Mouse (Mus musculus) limb, embryonic 12.5 days (tissue): Measurements from ENCODE around the gene Parp16. TPM values are rescaled to one million over a fixed set of nuclear protein-coding genes. Genes with fewer than 3 reads are reported as not detected.

Experiments
- ATAC-seq: fragments of 200-750 bp; cut with Nextera tagmentation; 2 replicates; pipeline ENCODE4 v1.8.0; 2017; ENCODE audit warnings: low read depth, moderate TSS enrichment; ENCODE audit not compliant: insufficient number of reproducible peaks, insufficient read depth, low FRiP score, low TSS enrichment
- H3K27ac ChIP-seq: fragments of 300-500 bp; sonication (generic); 2 replicates; pipeline ENCODE4 v1.5.1; 2016; ENCODE audit warnings: mild to moderate bottlenecking, moderate library complexity
- H3K27me3 ChIP-seq: fragments of 300-500 bp; sonication (generic); 2 replicates; pipeline ENCODE4 v1.6.1; 2016; ENCODE audit warnings: mild to moderate bottlenecking, moderate library complexity
- H3K36me3 ChIP-seq: fragments of 300-500 bp; sonication (generic); 2 replicates; pipeline ENCODE4 v1.6.1; 2016; ENCODE audit warnings: mild to moderate bottlenecking, moderate library complexity
- H3K4me1 ChIP-seq: fragments of 300-500 bp; sonication (generic); replicated peaks from 2 replicates; pipeline ENCODE4 v1.6.1; 2016
- H3K4me2 ChIP-seq: fragments of 300-500 bp; sonication (generic); 2 replicates; pipeline ENCODE4 v1.6.1; 2016; ENCODE audit warnings: mild to moderate bottlenecking, moderate library complexity
- H3K4me3 ChIP-seq: fragments of 300-500 bp; sonication (generic); replicated peaks from 2 replicates; pipeline ENCODE4 v1.5.1; 2016; ENCODE audit warnings: mild to moderate bottlenecking
- H3K9ac ChIP-seq: fragments of 300-500 bp; sonication (generic); replicated peaks from 2 replicates; pipeline ENCODE4 v1.6.1; 2016; ENCODE audit warnings: mild to moderate bottlenecking, moderate library complexity
- H3K9me3 ChIP-seq: fragments of 300-500 bp; sonication (generic); 2 replicates; pipeline ENCODE4 v1.6.1; 2016; ENCODE audit warnings: mild to moderate bottlenecking, moderate library complexity
- WGBS: fragments of 180-500 bp; shearing (Covaris S2); methylation state at CpG from one replicate; pipeline ENCODE4 v1.1.7; 2016; 5-methylcytosine and 5-hydroxymethylcytosine counted together
- polyA plus RNA-seq: library from polyadenylated mRNA; unstranded; fragments of >200 nt; fragmentation: Nextera tagmentation; extraction: Ambion mirVana; gene quantifications from 2 replicates; pipeline ENCODE4 v1.2.1, GENCODE M21; 2016

Parp16 gene
- polyA plus RNA-seq, 1 experiment from 2014 or later, result 8.2 TPM

- H3K27me3 ChIP-seq, result peaks cover 64% of the 10 kb centered on the region
- ATAC-seq, result no peak
- peak overlapping the region; percentile 88 for H3K4me2 ChIP-seq
- under 1% methylated on average over 60 of the region's 69 CpGs for WGBS
- H3K9me3 ChIP-seq, result peaks cover 5% of the 10 kb centered on the region; the same call in 1 of the 2 replicates
- peak overlapping the region; percentile 49 for H3K4me3 ChIP-seq
- peaks cover 37% of the 10 kb centered on the region for H3K4me1 ChIP-seq
- H3K27ac ChIP-seq, result no peak overlapping the region
- peak overlapping the region; percentile 58 for H3K9ac ChIP-seq
- H3K36me3 ChIP-seq, result no peaks in the 10 kb centered on the region
These were observed 32.2 kb upstream of the Parp16 start for GRCm38 (mm10) chr9:65162711-65163639.

GRCm38 (mm10) chr9:65164870-65165269 is 30.3 kb upstream of the Parp16 start:
- H3K36me3 ChIP-seq, result no peaks in the 10 kb centered on the region
- peaks cover 67% of the 10 kb centered on the region for H3K27me3 ChIP-seq
- H3K9ac ChIP-seq, result no peak overlapping the region
- WGBS, result 18% methylated on average over 1 of the region's 1 CpGs
- ATAC-seq, result no peak
- H3K4me2 ChIP-seq, result no peak overlapping the region
- no peak overlapping the region for H3K4me3 ChIP-seq
- H3K4me1 ChIP-seq, result peaks cover 54% of the 10 kb centered on the region
- no peak overlapping the region for H3K27ac ChIP-seq
- H3K9me3 ChIP-seq, result peaks cover 5% of the 10 kb centered on the region; the same call in 1 of the 2 replicates

GRCm38 (mm10) chr9:65166386-65166785 is 28.8 kb upstream of the Parp16 start:
- Histone ChIP-seq H3K9ac (no peak overlapping the region), H3K27me3 (peaks cover 54% of the 10 kb centered on the region), H3K4me2 (no peak overlapping the region), H3K4me1 (peaks cover 58% of the 10 kb centered on the region), H3K9me3 (peaks cover 5% of the 10 kb centered on the region; the same call in 1 of the 2 replicates), H3K4me3 (no peak overlapping the region), H3K36me3 (no peaks in the 10 kb centered on the region), H3K27ac (0 out of 2 replicates have a peak overlapping the region, but pooled peaks have one; percentile 13)
- ATAC-seq, result no peak
- WGBS, result 9% methylated on average over 9 of the region's 9 CpGs

DNA sequence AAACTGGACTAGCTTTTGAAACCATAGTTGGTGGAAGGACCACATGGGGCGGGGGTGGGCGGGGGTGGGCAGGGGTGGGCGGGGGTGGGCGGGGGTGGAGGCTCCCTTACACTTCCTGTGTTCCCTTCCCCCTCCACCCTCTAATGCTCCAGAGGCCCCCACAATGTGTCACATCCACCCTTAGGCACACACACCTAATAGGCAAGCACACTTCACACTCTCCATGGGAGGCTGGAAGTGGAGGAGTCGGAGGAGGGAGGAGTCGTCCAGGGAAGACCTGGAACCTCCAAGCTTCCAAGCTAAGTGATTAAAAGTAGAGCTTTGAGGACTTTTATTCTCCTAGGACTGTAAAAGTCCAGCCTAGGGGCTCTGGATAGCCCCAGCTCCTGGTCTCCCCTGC is 26.6 kb upstream of the Parp16 start:
- H3K9me3 ChIP-seq, result peaks cover 5% of the 10 kb centered on the region; the same call in 1 of the 2 replicates
- whole genome bisulfite sequencing, result 21% methylated on average over 6 of the region's 6 CpGs
- no peak overlapping the region for H3K9ac ChIP-seq
- H3K36me3 ChIP-seq, result no peaks in the 10 kb centered on the region
- 0 out of 2 replicates have a peak, but pooled peaks have one; percentile 60 for ATAC-seq
- H3K4me2 ChIP-seq, result 0 out of 2 replicates have a peak overlapping the region, but pooled peaks have one; percentile 9
- no peak overlapping the region for H3K4me3 ChIP-seq
- peaks cover 50% of the 10 kb centered on the region for H3K27me3 ChIP-seq
- H3K4me1 ChIP-seq, result peaks cover 46% of the 10 kb centered on the region
- peak overlapping the region; percentile 79 for H3K27ac ChIP-seq

DNA sequence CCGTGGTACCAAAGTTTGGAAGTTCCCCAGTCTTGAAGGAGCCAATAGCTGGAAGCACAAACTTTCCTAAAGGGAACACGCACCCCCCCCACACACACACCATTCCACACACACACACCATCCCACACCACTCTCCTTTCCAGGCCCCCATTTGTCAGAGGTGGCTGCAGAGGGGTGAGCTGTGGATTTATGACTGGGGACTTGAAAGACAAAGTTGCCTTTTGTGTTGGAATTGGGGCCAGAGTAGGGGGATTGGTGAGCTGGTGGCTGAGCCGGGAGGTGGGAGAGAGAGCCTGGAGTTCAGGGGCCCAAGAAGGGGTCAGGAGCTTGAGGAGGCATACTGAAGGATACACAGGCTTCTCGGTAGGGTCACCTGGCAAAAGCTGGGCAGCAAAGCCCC is 26.2 kb upstream of the Parp16 start:
- WGBS, result 1% methylated on average over 4 of the region's 4 CpGs
- Histone ChIP-seq H3K9me3 (peaks cover 5% of the 10 kb centered on the region; the same call in 1 of the 2 replicates), H3K27ac (peak overlapping the region; percentile 79), H3K4me1 (peaks cover 43% of the 10 kb centered on the region), H3K4me2 (peak overlapping the region; percentile 9; the same call in 1 of the 2 replicates), H3K4me3 (no peak overlapping the region), H3K27me3 (peaks cover 50% of the 10 kb centered on the region), H3K36me3 (no peaks in the 10 kb centered on the region), H3K9ac (no peak overlapping the region)
- ATAC-seq, result 0 out of 2 replicates have a peak, but pooled peaks have one; percentile 18

DNA sequence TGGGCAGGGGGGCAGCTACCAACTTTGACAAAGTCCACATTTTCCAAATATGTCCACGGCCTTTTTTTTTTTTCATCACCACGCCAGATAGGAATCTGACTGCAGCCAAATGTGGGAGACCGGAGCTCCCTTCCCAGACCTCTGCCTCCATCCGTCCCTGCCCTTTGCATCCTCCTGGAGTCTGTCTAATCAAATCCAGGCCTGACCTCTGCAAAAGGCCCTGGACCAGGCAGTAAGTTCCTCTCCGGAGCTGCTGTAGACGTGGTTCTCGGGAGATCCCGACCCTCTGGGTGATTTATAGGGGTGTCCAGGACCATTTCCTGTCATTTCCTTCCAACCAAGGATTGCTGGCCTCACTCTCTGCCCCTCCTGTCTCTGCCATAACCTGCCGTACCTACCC is 22.5 kb upstream of the Parp16 start:
- no peak for ATAC-seq

DNA sequence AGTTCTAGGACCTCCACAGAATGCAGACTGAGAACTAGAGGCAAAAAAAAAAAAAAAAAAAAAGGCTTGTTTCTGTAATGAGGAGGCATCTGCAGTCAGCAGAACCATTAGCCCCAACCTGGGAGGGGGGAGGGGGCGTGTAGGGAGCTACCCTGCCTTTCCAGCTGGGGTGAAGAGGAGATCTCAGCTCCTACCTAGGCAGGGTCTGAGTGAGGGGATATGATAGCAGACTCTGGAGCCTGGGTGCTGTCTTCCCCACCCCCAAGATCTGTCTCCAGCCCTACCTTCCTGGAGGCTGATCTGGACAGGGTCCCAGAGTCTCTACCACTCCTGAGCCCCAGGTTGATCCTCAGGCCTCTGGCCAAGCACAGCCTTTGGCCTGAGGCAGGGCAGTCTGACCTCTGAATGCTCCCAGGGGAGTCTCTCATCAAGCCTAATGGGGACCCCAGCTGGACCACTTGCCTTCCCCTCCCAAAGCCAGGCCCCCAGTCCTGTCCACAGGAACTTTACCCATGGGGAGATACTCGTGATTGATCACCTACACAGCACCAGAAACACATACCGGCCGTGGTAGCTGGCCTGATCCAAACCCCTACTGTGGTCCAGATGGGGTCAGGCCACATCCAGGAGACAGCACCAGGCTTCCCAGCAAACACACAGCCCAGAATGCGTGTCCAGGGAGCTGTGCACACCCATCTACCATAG is 19.8 kb upstream of the Parp16 start:
- H3K36me3 ChIP-seq, result no peaks in the 10 kb centered on the region
- no peak for ATAC-seq
- peak overlapping the region; percentile 46 for H3K27ac ChIP-seq
- H3K27me3 ChIP-seq, result peaks cover 76% of the 10 kb centered on the region
- 19% methylated on average over 5 of the region's 5 CpGs for WGBS
- no peak overlapping the region for H3K4me2 ChIP-seq
- peaks cover 57% of the 10 kb centered on the region for H3K4me1 ChIP-seq
- no peak overlapping the region for H3K4me3 ChIP-seq
- H3K9me3 ChIP-seq, result no peaks in the 10 kb centered on the region
- 0 out of 2 replicates have a peak overlapping the region, but pooled peaks have one; percentile 23 for H3K9ac ChIP-seq

More for the DNA sequence above, 22.5 kb upstream of the Parp16 start:
- H3K27me3 ChIP-seq, result peaks cover 58% of the 10 kb centered on the region
- H3K4me2 ChIP-seq, result no peak overlapping the region
- H3K9me3 ChIP-seq, result no peaks in the 10 kb centered on the region
- H3K4me3 ChIP-seq, result no peak overlapping the region
- peaks cover 52% of the 10 kb centered on the region for H3K4me1 ChIP-seq
- 11% methylated on average over 9 of the region's 9 CpGs for WGBS
- no peak overlapping the region for H3K27ac ChIP-seq
- H3K36me3 ChIP-seq, result no peaks in the 10 kb centered on the region
- H3K9ac ChIP-seq, result no peak overlapping the region

- H3K36me3 ChIP-seq, result no peaks in the 10 kb centered on the region
- no peak overlapping the region for H3K4me3 ChIP-seq
- no peak overlapping the region for H3K4me2 ChIP-seq
- H3K4me1 ChIP-seq, result peaks cover 64% of the 10 kb centered on the region
- no peak for ATAC-seq
- no peak overlapping the region for H3K9ac ChIP-seq
- no peaks in the 10 kb centered on the region for H3K9me3 ChIP-seq
- 25% methylated on average over 9 of the region's 9 CpGs for WGBS
- H3K27ac ChIP-seq, result peak overlapping the region; percentile 46
- H3K27me3 ChIP-seq, result peaks cover 82% of the 10 kb centered on the region
These were observed 18.9 kb upstream of the Parp16 start for GRCm38 (mm10) chr9:65175939-65176871.

GRCm38 (mm10) chr9:65177497-65177896 is 17.7 kb upstream of the Parp16 start:
- Histone ChIP-seq H3K27ac (no peak overlapping the region), H3K9ac (no peak overlapping the region)
- 79% methylated on average over 3 of the region's 3 CpGs for WGBS

GRCm38 (mm10) chr9:65177912-65178311 is 17.2 kb upstream of the Parp16 start:
- Histone ChIP-seq H3K9ac (peak overlapping the region; percentile 34; the same call in 1 of the 2 replicates), H3K36me3 (peaks cover 12% of the 10 kb centered on the region), H3K4me2 (no peak overlapping the region), H3K4me1 (peaks cover 59% of the 10 kb centered on the region), H3K27me3 (peaks cover 83% of the 10 kb centered on the region), H3K27ac (no peak overlapping the region), H3K9me3 (no peaks in the 10 kb centered on the region), H3K4me3 (no peak overlapping the region)
- 58% methylated on average over 10 of the region's 10 CpGs for WGBS
- ATAC-seq, result no peak

More at GRCm38 (mm10) chr9:65177497-65177896, 17.7 kb upstream of the Parp16 start:
- Histone ChIP-seq H3K27me3 (peaks cover 84% of the 10 kb centered on the region), H3K36me3 (peaks cover 12% of the 10 kb centered on the region), H3K4me2 (no peak overlapping the region), H3K4me3 (no peak overlapping the region), H3K4me1 (peaks cover 63% of the 10 kb centered on the region), H3K9me3 (no peaks in the 10 kb centered on the region)
- ATAC-seq, result no peak
